Mouse (Mus musculus): ENCODE data around the gene 0610009B22Rik.

DNA sequence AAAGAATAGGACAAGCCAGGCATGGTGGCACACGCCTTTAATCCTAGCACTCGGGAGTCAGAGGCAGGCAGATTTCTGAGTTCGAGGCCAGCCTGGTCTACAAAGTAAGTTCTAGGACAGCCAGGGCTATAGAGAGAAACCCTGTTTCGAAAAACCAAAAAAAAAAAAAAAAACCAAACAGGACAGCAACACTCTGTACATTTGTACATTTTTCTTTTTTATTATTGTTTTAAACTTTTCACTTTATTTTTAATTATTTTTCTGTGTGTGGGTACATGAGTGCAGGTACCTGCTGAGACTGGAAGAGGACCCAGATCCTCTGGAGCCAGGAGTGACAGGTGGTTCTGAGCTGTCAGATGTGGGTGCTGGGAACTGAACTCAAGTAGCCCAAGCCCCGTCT is 13.3 kb downstream of the 0610009B22Rik start:
- TF ChIP-seq CTCF (conservative IDR thresholded peaks at IDR 0.05; ENCODE audit: insufficient read depth, insufficient read length, low read depth, low read length) (no peak), POLR2A (IDR thresholded peaks at IDR 0.05; ENCODE audit: low read depth, low read length) (no peak)
